ENCODE assay signal across 9 mouse cellular contexts in the genomic region with DNA sequence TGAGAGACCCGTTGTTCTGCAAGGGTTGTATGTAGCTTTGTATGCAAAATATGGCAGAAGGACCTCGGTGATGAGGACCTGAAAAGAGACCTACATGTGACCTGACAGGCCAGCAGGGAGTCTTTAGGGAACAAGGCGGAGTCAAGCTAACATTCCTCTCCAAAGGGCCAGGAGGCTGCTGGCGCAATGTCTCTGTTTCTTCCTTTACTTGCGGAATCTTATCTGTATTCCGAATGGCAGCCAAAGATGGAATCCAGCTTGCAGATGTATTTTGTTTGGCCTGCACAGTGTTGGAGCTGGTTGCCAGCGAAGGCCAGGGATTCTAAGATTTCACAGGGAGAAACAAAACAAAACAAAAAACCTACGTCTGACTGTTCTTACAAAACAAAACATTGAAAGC. TPM values are rescaled to one million over a fixed set of nuclear protein-coding genes. Genes with fewer than 3 reads are reported as not detected.
A peak's percentile ranks its signal among the peaks of the same experiment; 100 is the strongest.
DNase-seq lines count a peak whose midpoint lies in the region; ATAC-seq lines count a peak whose summit lies in the region.
"Had no signal": no experiment of that assay in that cellular context is flagged by ENCODE, and none has a peak within 500 bp of the region (broad histone marks: within the 10 kb centered on the region; RNA-seq: fewer than 3 reads in every experiment).

No protein-coding gene starts in this region.

- peak; percentile 18 for DNase-seq in gastrocnemius, adult 18-20 months (ENCODE audit: low spot score)
- DNase-seq in gastrocnemius, postnatal 10 days: no peak
- peak; percentile 67 for DNase-seq in lung, postnatal 25 days (ENCODE audit: low spot score)
- DNase-seq in layer of hippocampus, adult 8-10 months (ENCODE audit: low spot score in 2 of 2): no peak
- no peak for DNase-seq in spleen, postnatal 10 days (ENCODE audit: low spot score in 2 of 2)
- DNase-seq in midbrain, embryonic 14.5 days: no peak

- no peak overlapping the region for H3K4me2 ChIP-seq in embryonic facial prominence, embryonic 15.5 days (replicated peaks)
- peak overlapping the region; percentile 31 for H3K4me2 ChIP-seq in intestine, embryonic 15.5 days (replicated peaks)
- H3K4me2 ChIP-seq in midbrain, embryonic 14.5 days (ENCODE audit: low read length): no peak overlapping the region

- peak overlapping the region; percentile 66 for H3K27ac ChIP-seq in embryonic facial prominence, embryonic 15.5 days (replicated peaks)
- peak overlapping the region; percentile 33; the same call in 1 of the 2 replicates for H3K27ac ChIP-seq in intestine, embryonic 15.5 days
- no peak overlapping the region for H3K27ac ChIP-seq in midbrain, embryonic 14.5 days (replicated peaks; ENCODE audit: low read depth, low read length)

- no peaks in the 10 kb centered on the region for H3K27me3 ChIP-seq in embryonic facial prominence, embryonic 15.5 days
- H3K27me3 ChIP-seq in intestine, embryonic 15.5 days (replicated peaks): no peaks in the 10 kb centered on the region
- 0 out of 2 replicates have a peak, but pooled peaks cover 11% of the 10 kb centered on the region for H3K27me3 ChIP-seq in midbrain, embryonic 14.5 days (ENCODE audit: control insufficient read depth, insufficient read depth, low read length)

- H3K9ac ChIP-seq in embryonic facial prominence, embryonic 15.5 days: no peak overlapping the region
- no peak overlapping the region for H3K9ac ChIP-seq in intestine, embryonic 15.5 days
- H3K9ac ChIP-seq in midbrain, embryonic 14.5 days (replicated peaks; ENCODE audit: low read length): no peak overlapping the region

- H3K4me3 ChIP-seq in embryonic facial prominence, embryonic 15.5 days (replicated peaks): no peak overlapping the region
- no peak overlapping the region for H3K4me3 ChIP-seq in intestine, embryonic 15.5 days (replicated peaks)
- no peak overlapping the region for H3K4me3 ChIP-seq in midbrain, embryonic 14.5 days (replicated peaks; ENCODE audit: low read depth, low read length)

- ATAC-seq in embryonic facial prominence, embryonic 15.5 days (ENCODE audit: insufficient number of reproducible peaks, low FRiP score, low TSS enrichment, low read depth): no peak
- no peak for ATAC-seq in intestine, embryonic 15.5 days
- ATAC-seq in midbrain, embryonic 14.5 days (ENCODE audit: low FRiP score, low TSS enrichment): no peak

- peaks cover 38% of the 10 kb centered on the region for H3K4me1 ChIP-seq in embryonic facial prominence, embryonic 15.5 days
- peaks cover 62% of the 10 kb centered on the region for H3K4me1 ChIP-seq in intestine, embryonic 15.5 days (replicated peaks)
- H3K4me1 ChIP-seq in midbrain, embryonic 14.5 days (ENCODE audit: control insufficient read depth, insufficient read depth, low read length): peaks cover 23% of the 10 kb centered on the region

- H3K9me3 ChIP-seq in embryonic facial prominence, embryonic 15.5 days (replicated peaks): no peaks in the 10 kb centered on the region
- H3K9me3 ChIP-seq in intestine, embryonic 15.5 days: no peaks in the 10 kb centered on the region
- H3K9me3 ChIP-seq in midbrain, embryonic 14.5 days (ENCODE audit: control insufficient read depth, low read length): no peaks in the 10 kb centered on the region

- no peaks in the 10 kb centered on the region for H3K36me3 ChIP-seq in embryonic facial prominence, embryonic 15.5 days
- no peaks in the 10 kb centered on the region for H3K36me3 ChIP-seq in intestine, embryonic 15.5 days
- no peaks in the 10 kb centered on the region for H3K36me3 ChIP-seq in midbrain, embryonic 14.5 days (ENCODE audit: control insufficient read depth, insufficient read depth, low read length)

- WGBS in embryonic facial prominence, embryonic 15.5 days: 63% methylated on average over 8 of the region's 8 CpGs
- 55% methylated on average over 8 of the region's 8 CpGs for WGBS in intestine, embryonic 15.5 days
- WGBS in midbrain, embryonic 14.5 days: 71% methylated on average over 8 of the region's 8 CpGs

RNA-seq across cellular contexts. Expression of a gene that starts 6.0 kb away (rescaled TPM):
- 1 to 10 TPM; 1.4 TPM for total RNA-seq in gastrocnemius, adult 18-20 months (2021)
- total RNA-seq in gastrocnemius, postnatal 10 days (2021): 1 to 10 TPM; 5.9 to 6.9 TPM
- 34.1 and 44.5 TPM in 2 replicates for polyA plus RNA-seq in embryonic facial prominence, embryonic 15.5 days (2015; fragmentation: Nextera tagmentation; extraction: Ambion mirVana)
- polyA plus RNA-seq in intestine, embryonic 15.5 days (2015; fragmentation: Nextera tagmentation; extraction: Ambion mirVana): 62.8 and 66.5 TPM in 2 replicates
- total RNA-seq in layer of hippocampus, adult 8-10 months (2022): 1 to 10 TPM; 4.7 to 7.3 (median 5.7) TPM
- polyA plus RNA-seq in midbrain, embryonic 14.5 days (2014; fragmentation: Nextera tagmentation; extraction: Ambion mirVana): 15.4 and 26.1 TPM in 2 replicates

RNA-seq across cellular contexts. Expression of a gene that starts 57.1 kb away (rescaled TPM):
- not detected for total RNA-seq in gastrocnemius, adult 18-20 months (2021)
- not detected for total RNA-seq in gastrocnemius, postnatal 10 days (2021)
- polyA plus RNA-seq in embryonic facial prominence, embryonic 15.5 days (2015; fragmentation: Nextera tagmentation; extraction: Ambion mirVana): 17.8 and 21.4 TPM in 2 replicates
- polyA plus RNA-seq in intestine, embryonic 15.5 days (2015; fragmentation: Nextera tagmentation; extraction: Ambion mirVana): 291 and 368 TPM in 2 replicates
- not detected for total RNA-seq in layer of hippocampus, adult 8-10 months (2022)
- polyA plus RNA-seq in midbrain, embryonic 14.5 days (2014; fragmentation: Nextera tagmentation; extraction: Ambion mirVana): not detected in 2 replicates
- total RNA-seq: hematopoietic stem cell, adult 5-6 weeks had no signal

Comparison
In these comparisons a context has a peak if more than half of its experiments do, and no peak if none do; other contexts are left out.
1. DNase-seq: peak in gastrocnemius, adult 18-20 months (single experiment) and lung, postnatal 25 days (single experiment); none in gastrocnemius, postnatal 10 days (single experiment), layer of hippocampus, adult 8-10 months (0 of 2), spleen, postnatal 10 days (0 of 2) and midbrain, embryonic 14.5 days (single experiment).